Mouse (Mus musculus): Measurements from ENCODE around the gene Trim14. TPM values are rescaled to one million over a fixed set of nuclear protein-coding genes. Genes with fewer than 3 reads are reported as not detected.

Trim14 gene
- total and polyA plus RNA-seq, 3 experiments = 2.1 to 2.9 (median 2.5) TPM

- Histone ChIP-seq H3K4me1 (ENCODE audit: control insufficient read depth, insufficient read depth, low read length) (no peaks in the 10 kb centered on the region), H3K79me2 (replicated peaks; ENCODE audit: control insufficient read depth, insufficient read depth, low read length) (no peaks in the 10 kb centered on the region), H3K9ac (ENCODE audit: low read depth, low read length) (no peak overlapping the region), H3K36me3 (ENCODE audit: control insufficient read depth, insufficient read depth, low read length) (no peaks in the 10 kb centered on the region), H3K27ac (no peak overlapping the region), H3K27me3 (ENCODE audit: control insufficient read depth, insufficient read depth, low read length) (no peaks in the 10 kb centered on the region), H3K4me3 (no peak overlapping the region)
- WGBS = 78% methylated on average over 10 of the region's 10 CpGs
- TF ChIP-seq EP300 (IDR thresholded peaks at IDR 0.05; ENCODE audit: insufficient read depth, low read depth, low read length) (no peak), POLR2A (IDR thresholded peaks at IDR 0.05; ENCODE audit: insufficient read depth, low read depth, low read length) (no peak), CTCF (IDR thresholded peaks at IDR 0.05) (no peak)
- intact Hi-C loops (cut with DNase I) = no loop called here
- DNase-seq = peak in 1 of 2 experiments; percentile 48
Measured at GRCm38 (mm10) chr4:46554295-46555069, 18.5 kb upstream of the Trim14 start.

GRCm38 (mm10) chr4:46553864-46554263 lies 17.9 kb upstream of the Trim14 start:
- peak in 1 of 2 experiments; percentile 32 for DNase-seq
- WGBS = 35% methylated on average over 1 of the region's 1 CpGs
- Histone ChIP-seq H3K9ac (ENCODE audit: low read depth, low read length) (no peak overlapping the region), H3K4me3 (no peak overlapping the region), H3K27me3 (ENCODE audit: control insufficient read depth, insufficient read depth, low read length) (no peaks in the 10 kb centered on the region), H3K27ac (no peak overlapping the region), H3K79me2 (replicated peaks; ENCODE audit: control insufficient read depth, insufficient read depth, low read length) (no peaks in the 10 kb centered on the region), H3K4me1 (ENCODE audit: control insufficient read depth, insufficient read depth, low read length) (no peaks in the 10 kb centered on the region), H3K36me3 (ENCODE audit: control insufficient read depth, insufficient read depth, low read length) (no peaks in the 10 kb centered on the region)
- TF ChIP-seq POLR2A (IDR thresholded peaks at IDR 0.05; ENCODE audit: insufficient read depth, low read depth, low read length) (no peak), CTCF (IDR thresholded peaks at IDR 0.05) (no peak), EP300 (IDR thresholded peaks at IDR 0.05; ENCODE audit: insufficient read depth, low read depth, low read length) (no peak)
- intact Hi-C loops (cut with DNase I) = no loop called here

- Histone ChIP-seq H3K36me3 (ENCODE audit: control insufficient read depth, insufficient read depth, low read length) (no peaks in the 10 kb centered on the region), H3K9ac (ENCODE audit: low read depth, low read length) (no peak overlapping the region), H3K79me2 (replicated peaks; ENCODE audit: control insufficient read depth, insufficient read depth, low read length) (no peaks in the 10 kb centered on the region), H3K27ac (no peak overlapping the region), H3K4me1 (ENCODE audit: control insufficient read depth, insufficient read depth, low read length) (no peaks in the 10 kb centered on the region), H3K27me3 (ENCODE audit: control insufficient read depth, insufficient read depth, low read length) (no peaks in the 10 kb centered on the region; the same call in 1 of the 2 replicates), H3K4me3 (no peak overlapping the region)
- intact Hi-C loops (cut with DNase I) = no loop called here
- TF ChIP-seq EP300 (IDR thresholded peaks at IDR 0.05; ENCODE audit: insufficient read depth, low read depth, low read length) (no peak), POLR2A (IDR thresholded peaks at IDR 0.05; ENCODE audit: insufficient read depth, low read depth, low read length) (no peak), CTCF (IDR thresholded peaks at IDR 0.05) (no peak)
- DNase-seq = no peak
- WGBS = 56% methylated on average over 8 of the region's 8 CpGs
Measured at GRCm38 (mm10) chr4:46550406-46550805, 14.5 kb upstream of the Trim14 start.

- no peak overlapping the region for H3K4me3 ChIP-seq
- WGBS = 63% methylated on average over 10 of the region's 10 CpGs
- DNase-seq = no peak
- H3K9ac ChIP-seq (ENCODE audit: low read depth, low read length) = no peak overlapping the region
- no peaks in the 10 kb centered on the region for H3K4me1 ChIP-seq (ENCODE audit: control insufficient read depth, insufficient read depth, low read length)
- H3K27ac ChIP-seq = no peak overlapping the region
- H3K36me3 ChIP-seq (ENCODE audit: control insufficient read depth, insufficient read depth, low read length) = no peaks in the 10 kb centered on the region
- H3K27me3 ChIP-seq (ENCODE audit: control insufficient read depth, insufficient read depth, low read length) = no peaks in the 10 kb centered on the region; the same call in 1 of the 2 replicates
- TF ChIP-seq POLR2A (IDR thresholded peaks at IDR 0.05; ENCODE audit: insufficient read depth, low read depth, low read length) = no peak
- TF ChIP-seq CTCF (IDR thresholded peaks at IDR 0.05) = no peak
- no peak for TF ChIP-seq EP300 (IDR thresholded peaks at IDR 0.05; ENCODE audit: insufficient read depth, low read depth, low read length)
- intact Hi-C loops (cut with DNase I) = no loop called here
- no peaks in the 10 kb centered on the region for H3K79me2 ChIP-seq (replicated peaks; ENCODE audit: control insufficient read depth, insufficient read depth, low read length)
Measured at GRCm38 (mm10) chr4:46549979-46550378, 14.0 kb upstream of the Trim14 start.

GRCm38 (mm10) chr4:46546709-46547108 lies 10.8 kb upstream of the Trim14 start:
- intact Hi-C loops (cut with DNase I) = no loop called here
- H3K79me2 ChIP-seq (replicated peaks; ENCODE audit: control insufficient read depth, insufficient read depth, low read length) = no peaks in the 10 kb centered on the region
- H3K4me1 ChIP-seq (ENCODE audit: control insufficient read depth, insufficient read depth, low read length) = no peaks in the 10 kb centered on the region
- H3K27me3 ChIP-seq (ENCODE audit: control insufficient read depth, insufficient read depth, low read length) = no peaks in the 10 kb centered on the region; the same call in 1 of the 2 replicates
- no peak overlapping the region for H3K27ac ChIP-seq
- no peak overlapping the region for H3K9ac ChIP-seq (ENCODE audit: low read depth, low read length)
- H3K4me3 ChIP-seq = no peak overlapping the region
- no peak for TF ChIP-seq EP300 (IDR thresholded peaks at IDR 0.05; ENCODE audit: insufficient read depth, low read depth, low read length)
- no peak for TF ChIP-seq POLR2A (IDR thresholded peaks at IDR 0.05; ENCODE audit: insufficient read depth, low read depth, low read length)
- no peak for TF ChIP-seq CTCF (IDR thresholded peaks at IDR 0.05)
- no peaks in the 10 kb centered on the region for H3K36me3 ChIP-seq (ENCODE audit: control insufficient read depth, insufficient read depth, low read length)
- WGBS = 46% methylated on average over 6 of the region's 6 CpGs
- DNase-seq = no peak

GRCm38 (mm10) chr4:46545498-46545897 lies 9.6 kb upstream of the Trim14 start:
- Histone ChIP-seq H3K27me3 (ENCODE audit: control insufficient read depth, insufficient read depth, low read length) (no peaks in the 10 kb centered on the region; the same call in 1 of the 2 replicates), H3K27ac (no peak overlapping the region), H3K4me3 (no peak overlapping the region), H3K36me3 (ENCODE audit: control insufficient read depth, insufficient read depth, low read length) (no peaks in the 10 kb centered on the region), H3K9ac (ENCODE audit: low read depth, low read length) (no peak overlapping the region), H3K4me1 (ENCODE audit: control insufficient read depth, insufficient read depth, low read length) (no peaks in the 10 kb centered on the region), H3K79me2 (replicated peaks; ENCODE audit: control insufficient read depth, insufficient read depth, low read length) (no peaks in the 10 kb centered on the region)
- TF ChIP-seq POLR2A (IDR thresholded peaks at IDR 0.05; ENCODE audit: insufficient read depth, low read depth, low read length) (no peak), CTCF (IDR thresholded peaks at IDR 0.05) (peak; percentile 32), EP300 (IDR thresholded peaks at IDR 0.05; ENCODE audit: insufficient read depth, low read depth, low read length) (no peak)
- no peak for DNase-seq
- intact Hi-C loops (cut with DNase I) = no loop called here
- 15% methylated on average over 9 of the region's 9 CpGs for WGBS

All from heart, adult 2 months (tissue).